Mouse (Mus musculus): ENCODE results near the gene Hs6st3.
A peak's percentile ranks its signal among the peaks of the same experiment; 100 is the strongest.

Hs6st3 gene

GRCm38 (mm10) chr14:119847540-119847939 is 709.4 kb downstream of the Hs6st3 start:
- TF ChIP-seq POU5F1 (IDR thresholded peaks at IDR 0.05; ENCODE audit: borderline replicate concordance, low read length) (no peak), CTCF (conservative IDR thresholded peaks at IDR 0.05; ENCODE audit: low read length) (no peak), NANOG (IDR thresholded peaks at IDR 0.05; ENCODE audit: borderline replicate concordance, low read length) (no peak)
- Histone ChIP-seq H3K4me3 (replicated peaks; ENCODE audit: low read length) (no peak overlapping the region), H3K27me3 (ENCODE audit: insufficient read depth, low read length) (peaks cover 7% of the 10 kb centered on the region; the same call in 1 of the 2 replicates), H3K9me3 (ENCODE audit: low read length) (no peaks in the 10 kb centered on the region), H3K4me1 (replicated peaks; ENCODE audit: low read depth, low read length) (peaks cover 12% of the 10 kb centered on the region), H3K36me3 (ENCODE audit: insufficient read depth, low read length) (no peaks in the 10 kb centered on the region)

GRCm38 (mm10) chr14:119848759-119849298 is 710.7 kb downstream of the Hs6st3 start:
- no peak for TF ChIP-seq CTCF (conservative IDR thresholded peaks at IDR 0.05; ENCODE audit: low read length)
- TF ChIP-seq NANOG (IDR thresholded peaks at IDR 0.05; ENCODE audit: borderline replicate concordance, low read length): no peak
- TF ChIP-seq POU5F1 (IDR thresholded peaks at IDR 0.05; ENCODE audit: borderline replicate concordance, low read length): no peak
- no peaks in the 10 kb centered on the region for H3K36me3 ChIP-seq (ENCODE audit: insufficient read depth, low read length)
- H3K4me3 ChIP-seq (replicated peaks; ENCODE audit: low read length): no peak overlapping the region
- peaks cover 12% of the 10 kb centered on the region for H3K4me1 ChIP-seq (replicated peaks; ENCODE audit: low read depth, low read length)
- H3K27me3 ChIP-seq (ENCODE audit: insufficient read depth, low read length): peaks cover 7% of the 10 kb centered on the region; the same call in 1 of the 2 replicates
- H3K9me3 ChIP-seq (ENCODE audit: low read length): no peaks in the 10 kb centered on the region

GRCm38 (mm10) chr14:119849338-119849737 is 711.2 kb downstream of the Hs6st3 start:
- no peaks in the 10 kb centered on the region for H3K36me3 ChIP-seq (ENCODE audit: insufficient read depth, low read length)
- no peak for TF ChIP-seq POU5F1 (IDR thresholded peaks at IDR 0.05; ENCODE audit: borderline replicate concordance, low read length)
- H3K27me3 ChIP-seq (ENCODE audit: insufficient read depth, low read length): peaks cover 7% of the 10 kb centered on the region; the same call in 1 of the 2 replicates
- no peak overlapping the region for H3K4me3 ChIP-seq (replicated peaks; ENCODE audit: low read length)
- H3K9me3 ChIP-seq (ENCODE audit: low read length): no peaks in the 10 kb centered on the region
- H3K4me1 ChIP-seq (replicated peaks; ENCODE audit: low read depth, low read length): peaks cover 12% of the 10 kb centered on the region

GRCm38 (mm10) chr14:119852139-119852538 is 714.0 kb downstream of the Hs6st3 start:
- no peak overlapping the region for H3K4me3 ChIP-seq (replicated peaks; ENCODE audit: low read length)
- no peaks in the 10 kb centered on the region for H3K9me3 ChIP-seq (ENCODE audit: low read length)
- TF ChIP-seq POU5F1 (IDR thresholded peaks at IDR 0.05; ENCODE audit: borderline replicate concordance, low read length): no peak
- TF ChIP-seq NANOG (IDR thresholded peaks at IDR 0.05; ENCODE audit: borderline replicate concordance, low read length): peak; percentile 68; the same call in 1 of the 2 replicates
- TF ChIP-seq CTCF (conservative IDR thresholded peaks at IDR 0.05; ENCODE audit: low read length): no peak
- H3K27me3 ChIP-seq (ENCODE audit: insufficient read depth, low read length): peaks cover 13% of the 10 kb centered on the region
- no peaks in the 10 kb centered on the region for H3K36me3 ChIP-seq (ENCODE audit: insufficient read depth, low read length)
- peaks cover 12% of the 10 kb centered on the region for H3K4me1 ChIP-seq (replicated peaks; ENCODE audit: low read depth, low read length)

- H3K27me3 ChIP-seq (ENCODE audit: insufficient read depth, low read length): peaks cover 8% of the 10 kb centered on the region
- H3K9me3 ChIP-seq (ENCODE audit: low read length): no peaks in the 10 kb centered on the region
- H3K4me3 ChIP-seq (replicated peaks; ENCODE audit: low read length): no peak overlapping the region
- peaks cover 3% of the 10 kb centered on the region; the same call in 1 of the 2 replicates for H3K4me1 ChIP-seq (replicated peaks; ENCODE audit: low read depth, low read length)
- no peak; the same call in 1 of the 2 replicates for TF ChIP-seq POU5F1 (IDR thresholded peaks at IDR 0.05; ENCODE audit: borderline replicate concordance, low read length)
- no peak for TF ChIP-seq CTCF (conservative IDR thresholded peaks at IDR 0.05; ENCODE audit: low read length)
- TF ChIP-seq NANOG (IDR thresholded peaks at IDR 0.05; ENCODE audit: borderline replicate concordance, low read length): no peak
- no peaks in the 10 kb centered on the region for H3K36me3 ChIP-seq (ENCODE audit: insufficient read depth, low read length)
Observed at GRCm38 (mm10) chr14:119857338-119858291, 719.5 kb downstream of the Hs6st3 start.

- Histone ChIP-seq H3K9me3 (ENCODE audit: low read length) (peaks cover 35% of the 10 kb centered on the region), H3K36me3 (ENCODE audit: insufficient read depth, low read length) (no peaks in the 10 kb centered on the region), H3K27me3 (ENCODE audit: insufficient read depth, low read length) (peaks cover 3% of the 10 kb centered on the region; the same call in 1 of the 2 replicates), H3K4me3 (replicated peaks; ENCODE audit: low read length) (no peak overlapping the region), H3K4me1 (replicated peaks; ENCODE audit: low read depth, low read length) (no peaks in the 10 kb centered on the region)
- TF ChIP-seq CTCF (conservative IDR thresholded peaks at IDR 0.05; ENCODE audit: low read length) (no peak), NANOG (IDR thresholded peaks at IDR 0.05; ENCODE audit: borderline replicate concordance, low read length) (no peak), POU5F1 (IDR thresholded peaks at IDR 0.05; ENCODE audit: borderline replicate concordance, low read length) (no peak)
Observed at GRCm38 (mm10) chr14:119873617-119874016, 735.5 kb downstream of the Hs6st3 start.

- no peaks in the 10 kb centered on the region for H3K9me3 ChIP-seq (ENCODE audit: low read length)
- H3K36me3 ChIP-seq (ENCODE audit: insufficient read depth, low read length): no peaks in the 10 kb centered on the region
- no peaks in the 10 kb centered on the region for H3K4me1 ChIP-seq (replicated peaks; ENCODE audit: low read depth, low read length)
- TF ChIP-seq POU5F1 (IDR thresholded peaks at IDR 0.05; ENCODE audit: borderline replicate concordance, low read length): no peak
- no peak for TF ChIP-seq NANOG (IDR thresholded peaks at IDR 0.05; ENCODE audit: borderline replicate concordance, low read length)
- TF ChIP-seq CTCF (conservative IDR thresholded peaks at IDR 0.05; ENCODE audit: low read length): no peak
- no peak overlapping the region for H3K4me3 ChIP-seq (replicated peaks; ENCODE audit: low read length)
- no peaks in the 10 kb centered on the region for H3K27me3 ChIP-seq (ENCODE audit: insufficient read depth, low read length)
Observed at GRCm38 (mm10) chr14:119892922-119893321, 754.8 kb downstream of the Hs6st3 start.

GRCm38 (mm10) chr14:119895097-119895496 is 757.0 kb downstream of the Hs6st3 start:
- H3K9me3 ChIP-seq (ENCODE audit: low read length): no peaks in the 10 kb centered on the region

More at GRCm38 (mm10) chr14:119895097-119895496, 757.0 kb downstream of the Hs6st3 start:
- Histone ChIP-seq H3K4me3 (replicated peaks; ENCODE audit: low read length) (no peak overlapping the region), H3K4me1 (replicated peaks; ENCODE audit: low read depth, low read length) (no peaks in the 10 kb centered on the region), H3K36me3 (ENCODE audit: insufficient read depth, low read length) (no peaks in the 10 kb centered on the region), H3K27me3 (ENCODE audit: insufficient read depth, low read length) (no peaks in the 10 kb centered on the region)
- TF ChIP-seq CTCF (conservative IDR thresholded peaks at IDR 0.05; ENCODE audit: low read length) (no peak), NANOG (IDR thresholded peaks at IDR 0.05; ENCODE audit: borderline replicate concordance, low read length) (no peak), POU5F1 (IDR thresholded peaks at IDR 0.05; ENCODE audit: borderline replicate concordance, low read length) (no peak)
